Mouse (Mus musculus) ES-Bruce4 (cell line): ENCODE measurements at regions not wholly inside any gene's neighbourhood (a gene's known extent, or its start where the extent isn't known, plus 50 kb on each side); places are given as distances from the start of the nearest gene placed in this dataset.

Source experiments
- H3K27ac ChIP-seq: 2 replicates; pipeline ENCODE4 v1.5.1; 2012; ENCODE audit warnings: low read length, inconsistent platforms; ENCODE audit not compliant: insufficient read depth
- H3K27me3 ChIP-seq: 2 replicates; pipeline ENCODE4 v1.6.1; 2012; ENCODE audit warnings: mild to moderate bottlenecking, low read length, inconsistent platforms; ENCODE audit not compliant: control insufficient read depth, poor library complexity, insufficient read depth, severe bottlenecking
- H3K36me3 ChIP-seq: 2 replicates; pipeline ENCODE4 v1.6.1; 2012; ENCODE audit warnings: inconsistent platforms, mild to moderate bottlenecking, low read length, moderate library complexity; ENCODE audit not compliant: control insufficient read depth, poor library complexity, insufficient read depth, severe bottlenecking
- H3K4me1 ChIP-seq: one replicate; pipeline ENCODE4 v1.8.1; 2011; ENCODE audit warnings: low read length; ENCODE audit not compliant: control insufficient read depth, insufficient read depth
- H3K4me3 ChIP-seq: 2 replicates; pipeline ENCODE4 v1.5.1; 2011; ENCODE audit warnings: low read depth, mild to moderate bottlenecking, low read length
- H3K9ac ChIP-seq: 2 replicates; pipeline ENCODE4 v1.6.1; 2012; ENCODE audit warnings: low read depth, mild to moderate bottlenecking, inconsistent platforms; ENCODE audit not compliant: poor library complexity, severe bottlenecking
- H3K9me3 ChIP-seq: replicated peaks from 2 replicates; pipeline ENCODE4 v1.6.1; 2012; ENCODE audit warnings: mild to moderate bottlenecking, low read length, inconsistent platforms; ENCODE audit not compliant: control insufficient read depth, poor library complexity, insufficient read depth, severe bottlenecking
- CTCF ChIP-seq: IDR thresholded peaks from one replicate; pipeline ENCODE4 v1.8.1; 2011; ENCODE audit warnings: low read depth, low read length
- EP300 ChIP-seq: IDR thresholded peaks from 2 replicates; pipeline ENCODE4 v1.6.1; 2011; ENCODE audit warnings: low read depth, low read length; ENCODE audit not compliant: insufficient read depth
- POLR2A ChIP-seq: IDR thresholded peaks from one replicate; pipeline ENCODE4 v1.8.1; 2011; ENCODE audit warnings: low read length; ENCODE audit not compliant: insufficient read depth

DNA sequence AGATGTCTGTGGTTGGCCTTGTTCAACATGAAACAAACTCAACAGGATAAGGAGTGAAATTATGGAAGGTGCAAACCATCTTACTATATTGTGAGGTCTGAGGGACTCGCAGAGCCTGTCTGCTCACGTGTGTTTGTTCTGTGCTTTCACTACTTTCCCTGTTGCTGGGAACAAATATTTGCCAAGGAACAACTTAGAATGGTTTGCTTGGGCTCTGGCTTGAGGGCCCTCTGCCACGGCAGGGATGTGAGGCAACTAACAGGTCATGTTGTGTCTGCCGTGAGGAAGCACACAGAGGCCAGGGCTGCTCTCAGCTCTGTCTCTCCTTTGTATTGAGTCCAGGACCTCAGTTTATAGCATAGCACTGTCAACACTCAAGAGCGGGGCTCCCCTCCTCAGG is 69.4 kb upstream of the Ccdc39 start:
- no peaks in the 10 kb centered on the region for H3K27me3 ChIP-seq
- no peaks in the 10 kb centered on the region for H3K36me3 ChIP-seq
- TF ChIP-seq CTCF (no peak), POLR2A (no peak), EP300 (no peak)
- H3K9me3 ChIP-seq, result no peaks in the 10 kb centered on the region
- H3K4me1 ChIP-seq, result no peaks in the 10 kb centered on the region
- H3K27ac ChIP-seq, result no peak overlapping the region
- H3K9ac ChIP-seq, result no peak overlapping the region
- no peak overlapping the region for H3K4me3 ChIP-seq

DNA sequence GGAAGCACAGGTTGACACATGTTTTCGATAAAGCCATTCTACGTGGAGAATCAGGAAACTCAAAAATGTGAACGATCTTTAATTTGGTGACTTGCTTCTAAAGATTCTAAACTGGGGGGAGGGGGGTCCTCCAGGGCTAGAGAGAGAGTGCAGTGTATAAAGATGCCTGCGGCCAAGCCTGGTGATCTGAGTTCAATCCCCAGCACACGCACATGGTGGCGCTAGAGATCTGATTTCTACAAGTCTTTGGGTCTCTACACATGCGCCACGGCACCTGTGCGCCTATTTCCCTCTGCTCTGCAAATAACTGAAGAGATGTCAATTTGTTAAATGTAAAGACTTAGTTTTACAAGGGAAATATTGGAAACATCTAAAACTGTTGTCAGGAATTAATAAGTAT is 70.3 kb upstream of the Ccdc39 start:
- H3K4me1 ChIP-seq, result no peaks in the 10 kb centered on the region
- H3K9me3 ChIP-seq, result no peaks in the 10 kb centered on the region
- H3K9ac ChIP-seq, result no peak overlapping the region
- no peaks in the 10 kb centered on the region for H3K27me3 ChIP-seq
- TF ChIP-seq POLR2A (no peak), CTCF (peak; percentile 70)
- H3K36me3 ChIP-seq, result no peaks in the 10 kb centered on the region
- H3K4me3 ChIP-seq, result no peak overlapping the region
- no peak overlapping the region for H3K27ac ChIP-seq

DNA sequence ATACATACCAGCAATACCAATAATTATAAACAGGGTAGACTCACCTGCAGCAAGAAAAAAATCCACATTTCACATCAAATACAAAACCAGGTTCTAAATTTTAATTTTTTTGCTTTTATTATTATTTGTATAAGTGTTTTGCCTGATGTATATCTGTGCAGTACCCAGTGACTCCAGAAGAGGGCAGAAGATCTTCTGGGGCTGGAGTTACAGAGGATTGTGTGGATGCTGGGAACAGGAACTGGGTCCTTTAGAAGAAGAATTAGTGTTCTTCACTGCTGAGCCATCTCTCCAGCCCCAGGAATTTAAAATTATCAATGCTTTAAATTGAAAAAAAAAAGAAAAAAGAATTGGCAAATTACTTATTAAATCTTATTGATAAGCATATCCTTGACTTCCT is 71.7 kb upstream of the Ccdc39 start:
- Histone ChIP-seq H3K27ac (no peak overlapping the region), H3K9me3 (no peaks in the 10 kb centered on the region), H3K4me1 (no peaks in the 10 kb centered on the region), H3K9ac (no peak overlapping the region), H3K27me3 (no peaks in the 10 kb centered on the region), H3K36me3 (no peaks in the 10 kb centered on the region), H3K4me3 (no peak overlapping the region)
- no peak for TF ChIP-seq POLR2A
- no peak for TF ChIP-seq CTCF
- TF ChIP-seq EP300, result no peak

- Histone ChIP-seq H3K27me3 (no peaks in the 10 kb centered on the region), H3K4me3 (no peak overlapping the region), H3K36me3 (no peaks in the 10 kb centered on the region), H3K4me1 (no peaks in the 10 kb centered on the region), H3K9ac (no peak overlapping the region), H3K27ac (no peak overlapping the region), H3K9me3 (no peaks in the 10 kb centered on the region)
- TF ChIP-seq POLR2A, result no peak
- TF ChIP-seq EP300, result no peak
- TF ChIP-seq CTCF, result no peak
Observed at GRCm38 (mm10) chr3:33916318-33916717, 72.2 kb upstream of the Ccdc39 start.

- Histone ChIP-seq H3K27ac (no peak overlapping the region), H3K27me3 (no peaks in the 10 kb centered on the region), H3K9me3 (no peaks in the 10 kb centered on the region), H3K4me1 (no peaks in the 10 kb centered on the region), H3K36me3 (no peaks in the 10 kb centered on the region), H3K4me3 (no peak overlapping the region), H3K9ac (no peak overlapping the region)
- no peak for TF ChIP-seq POLR2A
- TF ChIP-seq CTCF, result no peak
- TF ChIP-seq EP300, result no peak
Observed at GRCm38 (mm10) chr3:33916818-33917217, 72.7 kb upstream of the Ccdc39 start.

DNA sequence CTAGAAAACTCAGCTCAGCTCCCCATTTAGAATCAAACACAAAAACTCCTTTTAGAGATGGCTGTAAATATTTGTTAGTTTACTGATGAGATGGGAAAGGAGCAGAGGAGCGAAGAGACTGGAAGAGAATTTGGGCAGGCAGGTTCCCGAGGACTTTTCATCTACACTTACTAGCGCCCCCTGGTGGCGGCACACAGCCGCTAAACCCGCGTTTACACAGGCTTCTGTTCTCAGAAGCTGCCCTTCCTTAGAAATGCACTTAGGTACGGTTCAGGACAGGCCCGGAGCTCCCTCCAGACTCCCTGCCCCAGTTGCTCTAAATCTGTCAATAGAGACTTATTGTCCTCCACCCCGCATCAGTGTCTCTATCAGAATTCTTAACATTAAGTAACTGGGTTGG is 74.7 kb upstream of the Ccdc39 start:
- Histone ChIP-seq H3K36me3 (no peaks in the 10 kb centered on the region), H3K4me1 (no peaks in the 10 kb centered on the region), H3K4me3 (no peak overlapping the region), H3K27me3 (no peaks in the 10 kb centered on the region), H3K27ac (no peak overlapping the region), H3K9ac (no peak overlapping the region), H3K9me3 (no peaks in the 10 kb centered on the region)
- TF ChIP-seq POLR2A (no peak), CTCF (peak; percentile 75)
